Mouse (Mus musculus): ENCODE measurements at regions not wholly inside any gene's neighbourhood (a gene's known extent, or its start where the extent isn't known, plus 50 kb on each side); places are given as distances from the start of the nearest gene placed in this dataset.

GRCm38 (mm10) chr15:96905520-96905919 lies 150.2 kb downstream of the Slc38a4 start:
- Histone ChIP-seq H3K9ac (replicated peaks) (no peak overlapping the region), H3K36me3 (replicated peaks; ENCODE audit: control insufficient read depth, insufficient read depth, low read depth) (no peaks in the 10 kb centered on the region), H3K4me2 (ENCODE audit: low read depth) (no peak overlapping the region), H3K27ac (no peak overlapping the region), H3K9me3 (ENCODE audit: control insufficient read depth, low read length) (no peaks in the 10 kb centered on the region), H3K4me1 (replicated peaks; ENCODE audit: control insufficient read depth in 2 of 2, insufficient read depth in 2 of 2, low read length in 1 of 2) (0 out of 4 replicates have a peak, but pooled peaks cover 0 to 2% of the 10 kb centered on the region in 2 experiments), H3K27me3 (ENCODE audit: control insufficient read depth, insufficient read depth, low read length) (no peaks in the 10 kb centered on the region), H3K4me3 (ENCODE audit: insufficient read depth in 1 of 2, low read depth in 2 of 2, low read length in 2 of 2) (no peak overlapping the region)
- no peak for TF ChIP-seq EP300 (IDR thresholded peaks at IDR 0.05; ENCODE audit: low read depth)
- ATAC-seq (ENCODE audit: insufficient read depth) = no peak
- WGBS (ENCODE audit: insufficient replicate concordance) = 50% methylated on average over 4 of the region's 4 CpGs
- no peak for DNase-seq (ENCODE audit: low read depth in 3 of 3, low spot score in 3 of 3)

GRCm38 (mm10) chr15:96903461-96903860 lies 152.3 kb downstream of the Slc38a4 start:
- no peak for DNase-seq (ENCODE audit: low read depth in 3 of 3, low spot score in 3 of 3)
- H3K9me3 ChIP-seq (ENCODE audit: control insufficient read depth, low read length) = no peaks in the 10 kb centered on the region
- no peak overlapping the region for H3K4me2 ChIP-seq (ENCODE audit: low read depth)
- no peak for ATAC-seq (ENCODE audit: insufficient read depth)
- no peak overlapping the region for H3K27ac ChIP-seq
- no peak for TF ChIP-seq CTCF (IDR thresholded peaks at IDR 0.05; ENCODE audit: low read depth)
- no peak for TF ChIP-seq EP300 (IDR thresholded peaks at IDR 0.05; ENCODE audit: low read depth)
- 78% methylated on average over 3 of the region's 3 CpGs for WGBS (ENCODE audit: insufficient replicate concordance)
- H3K4me3 ChIP-seq (ENCODE audit: insufficient read depth in 1 of 2, low read depth in 2 of 2, low read length in 2 of 2) = no peak overlapping the region
- H3K27me3 ChIP-seq (ENCODE audit: control insufficient read depth, insufficient read depth, low read length) = no peaks in the 10 kb centered on the region
- H3K36me3 ChIP-seq (replicated peaks; ENCODE audit: control insufficient read depth, insufficient read depth, low read depth) = no peaks in the 10 kb centered on the region
- H3K4me1 ChIP-seq (replicated peaks; ENCODE audit: control insufficient read depth in 2 of 2, insufficient read depth in 2 of 2, low read length in 1 of 2) = no peaks in the 10 kb centered on the region
- no peak overlapping the region for H3K9ac ChIP-seq (replicated peaks)

GRCm38 (mm10) chr15:96902781-96903180 lies 153.0 kb downstream of the Slc38a4 start:
- DNase-seq (ENCODE audit: low read depth in 3 of 3, low spot score in 3 of 3) = no peak
- H3K9me3 ChIP-seq (ENCODE audit: control insufficient read depth, low read length) = no peaks in the 10 kb centered on the region
- no peak overlapping the region for H3K9ac ChIP-seq (replicated peaks)
- no peak overlapping the region for H3K4me3 ChIP-seq (ENCODE audit: insufficient read depth in 1 of 2, low read depth in 2 of 2, low read length in 2 of 2)
- H3K27ac ChIP-seq = no peak overlapping the region
- TF ChIP-seq CTCF (IDR thresholded peaks at IDR 0.05; ENCODE audit: low read depth) = no peak
- TF ChIP-seq EP300 (IDR thresholded peaks at IDR 0.05; ENCODE audit: low read depth) = no peak
- no peak for ATAC-seq (ENCODE audit: insufficient read depth)
- 75% methylated on average over 8 of the region's 8 CpGs for WGBS (ENCODE audit: insufficient replicate concordance)
- H3K27me3 ChIP-seq (ENCODE audit: control insufficient read depth, insufficient read depth, low read length) = no peaks in the 10 kb centered on the region
- H3K4me1 ChIP-seq (replicated peaks; ENCODE audit: control insufficient read depth in 2 of 2, insufficient read depth in 2 of 2, low read length in 1 of 2) = no peaks in the 10 kb centered on the region
- no peak overlapping the region for H3K4me2 ChIP-seq (ENCODE audit: low read depth)
- no peaks in the 10 kb centered on the region for H3K36me3 ChIP-seq (replicated peaks; ENCODE audit: control insufficient read depth, insufficient read depth, low read depth)

GRCm38 (mm10) chr15:96901616-96902015 lies 154.1 kb downstream of the Slc38a4 start:
- 84% methylated on average over 9 of the region's 9 CpGs for WGBS (ENCODE audit: insufficient replicate concordance)
- no peaks in the 10 kb centered on the region for H3K4me1 ChIP-seq (replicated peaks; ENCODE audit: control insufficient read depth in 2 of 2, insufficient read depth in 2 of 2, low read length in 1 of 2)
- no peak for DNase-seq (ENCODE audit: low read depth in 3 of 3, low spot score in 3 of 3)
- H3K9me3 ChIP-seq (ENCODE audit: control insufficient read depth, low read length) = no peaks in the 10 kb centered on the region
- H3K36me3 ChIP-seq (replicated peaks; ENCODE audit: control insufficient read depth, insufficient read depth, low read depth) = no peaks in the 10 kb centered on the region
- no peaks in the 10 kb centered on the region for H3K27me3 ChIP-seq (ENCODE audit: control insufficient read depth, insufficient read depth, low read length)
- H3K27ac ChIP-seq = no peak overlapping the region
- no peak for TF ChIP-seq EP300 (IDR thresholded peaks at IDR 0.05; ENCODE audit: low read depth)
- TF ChIP-seq CTCF (IDR thresholded peaks at IDR 0.05; ENCODE audit: low read depth) = no peak
- H3K4me3 ChIP-seq (ENCODE audit: insufficient read depth in 1 of 2, low read depth in 2 of 2, low read length in 2 of 2) = no peak overlapping the region
- no peak overlapping the region for H3K9ac ChIP-seq (replicated peaks)
- H3K4me2 ChIP-seq (ENCODE audit: low read depth) = no peak overlapping the region
- no peak for ATAC-seq (ENCODE audit: insufficient read depth)

GRCm38 (mm10) chr15:96898285-96898684 lies 157.5 kb downstream of the Slc38a4 start:
- no peak for TF ChIP-seq EP300 (IDR thresholded peaks at IDR 0.05; ENCODE audit: low read depth)
- no peak for TF ChIP-seq CTCF (IDR thresholded peaks at IDR 0.05; ENCODE audit: low read depth)

More at GRCm38 (mm10) chr15:96898285-96898684, 157.5 kb downstream of the Slc38a4 start:
- DNase-seq (ENCODE audit: low read depth in 3 of 3, low spot score in 3 of 3) = no peak
- Histone ChIP-seq H3K27ac (no peak overlapping the region), H3K9ac (replicated peaks) (no peak overlapping the region), H3K4me2 (ENCODE audit: low read depth) (no peak overlapping the region), H3K4me3 (ENCODE audit: insufficient read depth in 1 of 2, low read depth in 2 of 2, low read length in 2 of 2) (no peak overlapping the region), H3K36me3 (replicated peaks; ENCODE audit: control insufficient read depth, insufficient read depth, low read depth) (no peaks in the 10 kb centered on the region), H3K27me3 (ENCODE audit: control insufficient read depth, insufficient read depth, low read length) (no peaks in the 10 kb centered on the region), H3K4me1 (replicated peaks; ENCODE audit: control insufficient read depth in 2 of 2, insufficient read depth in 2 of 2, low read length in 1 of 2) (no peaks in the 10 kb centered on the region), H3K9me3 (ENCODE audit: control insufficient read depth, low read length) (no peaks in the 10 kb centered on the region)
- 63% methylated on average over 3 of the region's 3 CpGs for WGBS (ENCODE audit: insufficient replicate concordance)
- no peak for ATAC-seq (ENCODE audit: insufficient read depth)

Data from liver, embryonic 14.5 days (tissue).